Mouse (Mus musculus): Measurements from ENCODE around the gene Ier5l. TPM values are rescaled to one million over a fixed set of nuclear protein-coding genes. Genes with fewer than 3 reads are reported as not detected.

Ier5l gene
- 1 to 10 TPM; 4.8 to 7.4 TPM for total RNA-seq (2021)
- long read RNA-seq, experiment 1, transcript Ier5l-201 (1 exons, 2,683 nt), result major isoform, 8 of 8 reads
- long read RNA-seq, experiment 1, partial matches to known transcripts, result 0 of 8 reads
- long read RNA-seq, experiment 1, other reads (novel, unspliced or antisense), result 0 of 8 reads
- long read RNA-seq, experiment 2, partial matches to known transcripts, result 0 of 4 reads
- long read RNA-seq, experiment 2, other reads (novel, unspliced or antisense), result 0 of 4 reads

DNA sequence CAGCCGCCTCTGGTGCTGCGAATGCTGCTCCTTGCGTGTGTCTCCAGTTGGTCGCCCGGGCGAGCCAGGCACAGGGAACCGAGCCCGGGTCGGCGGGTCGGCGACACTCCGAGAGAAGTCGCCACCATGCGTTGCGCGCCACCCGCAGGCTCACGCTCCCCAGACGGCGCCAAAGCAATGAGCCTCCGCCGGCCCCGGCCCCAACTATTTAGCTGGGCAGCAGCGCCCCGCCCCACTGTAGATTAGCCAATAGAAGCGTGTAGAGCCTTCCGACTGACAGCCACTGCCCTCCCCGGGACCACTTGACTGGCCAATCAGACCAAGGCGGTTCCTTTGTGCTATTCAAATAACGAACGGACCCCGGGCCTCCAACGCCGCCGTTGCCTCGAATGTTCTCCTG, at the start of gene Ier5l:
Gene Ier5l (minus strand): TSS at position 181 of the 400 bp plus-strand sequence.
- DNase-seq, result peak; percentile 96

DNA sequence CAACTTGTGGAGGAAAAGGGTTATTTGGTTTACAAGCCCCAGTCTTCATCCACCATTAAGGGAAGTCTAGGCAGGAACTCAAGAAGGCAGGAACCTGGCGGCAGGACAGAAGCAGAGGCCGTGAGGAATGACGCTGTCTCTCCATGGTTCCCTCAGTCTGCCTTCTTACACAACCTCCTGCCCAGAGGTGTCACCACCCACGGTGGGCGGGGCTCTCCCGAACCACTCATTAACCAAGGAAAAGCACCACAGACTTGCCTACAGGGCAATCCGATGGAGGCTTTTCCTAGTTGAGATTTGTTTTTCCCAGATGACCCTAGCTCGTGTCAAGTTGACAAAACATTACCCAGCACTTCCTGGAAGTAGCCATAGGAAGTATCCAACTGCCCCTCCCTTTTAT, 49.7 kb upstream of the Ier5l start:
- DNase-seq, result no peak

DNA sequence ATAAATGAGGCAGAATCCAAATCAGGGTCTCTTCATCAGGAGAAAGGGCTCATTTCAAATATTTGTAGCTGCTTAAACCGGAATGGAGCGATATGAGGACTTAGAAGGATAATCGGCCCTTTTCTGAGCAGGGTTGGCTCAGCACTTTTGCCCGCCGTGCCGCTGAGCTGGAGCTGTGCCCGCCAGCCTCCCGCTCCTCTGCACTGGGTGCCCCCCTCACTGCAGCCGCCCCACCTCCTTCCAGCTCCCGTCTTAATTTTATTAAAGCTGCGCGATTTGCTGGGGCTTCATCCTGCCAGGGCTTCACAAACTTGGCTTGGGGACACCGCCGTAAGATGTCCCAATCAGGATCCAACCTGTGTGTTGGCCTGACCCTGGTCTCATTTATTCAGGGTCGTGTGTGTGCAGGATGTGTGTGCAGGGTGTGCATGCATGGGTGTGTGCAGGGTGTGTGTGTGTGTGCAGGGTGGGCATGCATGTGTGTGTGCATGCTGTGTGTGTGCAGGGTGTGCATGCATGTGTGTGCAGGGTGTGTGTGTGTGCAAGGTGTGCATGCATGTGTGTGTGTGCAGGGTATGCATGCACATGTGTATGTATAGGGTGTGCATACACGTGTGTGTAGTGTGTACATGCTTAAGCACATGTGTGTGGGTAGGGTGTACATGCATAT, 36.8 kb upstream of the Ier5l start:
- no peak for DNase-seq

DNA sequence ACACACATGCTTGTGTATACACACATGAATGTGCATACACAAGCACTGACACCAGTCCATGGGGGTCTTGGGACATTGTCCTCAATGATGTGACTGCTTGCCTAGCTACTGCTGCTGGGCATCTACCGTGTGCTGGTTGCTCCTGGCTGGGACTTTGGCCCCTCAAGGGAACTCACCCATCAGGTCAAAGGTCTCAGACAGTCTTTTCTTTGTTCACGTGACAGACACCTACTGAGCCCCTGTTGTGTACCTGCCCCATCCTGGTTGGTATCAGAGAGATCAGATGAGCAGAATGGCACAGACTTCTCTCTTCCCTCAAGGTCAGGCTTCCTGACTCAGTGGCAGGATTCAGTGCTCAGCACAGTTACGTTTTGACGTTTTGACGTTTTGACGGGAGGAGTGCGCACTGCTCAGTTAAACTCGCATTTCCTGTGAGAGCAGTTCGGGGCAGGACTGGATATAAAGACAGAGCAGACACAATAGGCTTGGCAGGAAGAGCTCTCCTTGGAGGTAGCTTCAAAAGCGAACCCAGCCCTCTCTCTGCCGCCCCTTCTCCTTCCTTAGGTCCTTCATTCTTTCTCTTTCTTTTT, 33.2 kb upstream of the Ier5l start:
- DNase-seq, result no peak

DNA sequence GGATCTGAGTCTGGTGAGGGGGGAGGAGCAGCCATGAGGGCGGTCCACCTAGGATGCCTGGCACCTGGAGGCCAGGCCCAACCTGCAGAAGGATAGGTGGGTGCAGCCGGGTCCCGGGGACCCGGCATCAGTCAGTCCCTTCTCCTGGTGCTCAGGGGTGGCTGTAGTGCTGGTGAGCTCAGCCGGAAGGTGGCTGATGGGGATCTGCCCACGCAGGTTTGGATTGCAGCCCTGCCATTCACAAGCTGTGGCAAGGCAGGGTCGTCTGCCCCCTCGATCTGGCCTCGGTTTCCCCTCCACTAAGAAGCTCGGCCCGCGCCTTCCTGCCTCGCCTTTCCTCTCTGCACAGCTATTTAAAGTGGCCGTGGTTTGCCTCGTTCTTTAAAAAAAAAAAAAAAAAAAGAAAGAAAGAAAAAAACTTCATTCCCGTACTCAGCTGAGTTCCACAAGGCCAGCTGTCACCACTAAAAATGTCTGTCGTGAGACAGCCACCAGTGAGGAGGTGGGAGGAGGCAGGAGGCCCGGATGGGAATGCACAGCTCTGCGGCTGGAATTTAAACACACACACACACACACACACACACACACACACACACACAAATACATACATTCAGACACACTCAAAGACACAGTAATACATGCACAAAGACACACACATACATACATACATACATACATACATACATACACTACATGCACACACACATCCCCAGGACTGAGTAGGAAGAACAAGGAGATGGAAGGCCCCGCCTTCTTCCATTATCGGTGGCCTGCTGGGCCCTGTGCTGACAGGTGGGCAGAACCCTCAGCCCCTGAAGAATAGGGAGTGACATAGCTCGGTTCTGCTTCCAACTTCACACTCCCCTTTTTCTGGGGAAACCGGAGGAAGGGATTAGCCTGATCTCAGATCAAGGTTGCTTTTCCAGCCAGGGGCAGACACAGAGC, 29.9 kb upstream of the Ier5l start:
- DNase-seq, result no peak

DNA sequence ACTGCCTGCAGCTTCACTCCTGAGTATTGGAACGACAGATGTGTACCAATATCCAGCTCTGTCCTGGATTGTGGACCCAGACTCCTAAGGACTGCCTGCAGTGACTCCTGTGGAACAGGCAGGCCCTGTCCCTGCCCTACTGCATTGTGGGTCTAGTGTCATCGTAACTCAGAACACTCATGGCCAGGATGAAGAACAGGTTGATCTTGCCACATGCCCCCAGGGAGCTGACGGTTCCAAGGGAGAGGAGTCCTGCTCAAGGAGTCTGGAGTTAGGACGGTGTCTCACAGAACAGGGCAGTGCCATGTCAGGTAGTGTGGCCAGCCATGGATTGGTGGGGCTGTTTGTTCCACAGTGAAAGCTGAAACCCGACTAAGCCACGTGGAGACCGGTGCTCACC, 27.7 kb upstream of the Ier5l start:
- DNase-seq, result no peak

DNA sequence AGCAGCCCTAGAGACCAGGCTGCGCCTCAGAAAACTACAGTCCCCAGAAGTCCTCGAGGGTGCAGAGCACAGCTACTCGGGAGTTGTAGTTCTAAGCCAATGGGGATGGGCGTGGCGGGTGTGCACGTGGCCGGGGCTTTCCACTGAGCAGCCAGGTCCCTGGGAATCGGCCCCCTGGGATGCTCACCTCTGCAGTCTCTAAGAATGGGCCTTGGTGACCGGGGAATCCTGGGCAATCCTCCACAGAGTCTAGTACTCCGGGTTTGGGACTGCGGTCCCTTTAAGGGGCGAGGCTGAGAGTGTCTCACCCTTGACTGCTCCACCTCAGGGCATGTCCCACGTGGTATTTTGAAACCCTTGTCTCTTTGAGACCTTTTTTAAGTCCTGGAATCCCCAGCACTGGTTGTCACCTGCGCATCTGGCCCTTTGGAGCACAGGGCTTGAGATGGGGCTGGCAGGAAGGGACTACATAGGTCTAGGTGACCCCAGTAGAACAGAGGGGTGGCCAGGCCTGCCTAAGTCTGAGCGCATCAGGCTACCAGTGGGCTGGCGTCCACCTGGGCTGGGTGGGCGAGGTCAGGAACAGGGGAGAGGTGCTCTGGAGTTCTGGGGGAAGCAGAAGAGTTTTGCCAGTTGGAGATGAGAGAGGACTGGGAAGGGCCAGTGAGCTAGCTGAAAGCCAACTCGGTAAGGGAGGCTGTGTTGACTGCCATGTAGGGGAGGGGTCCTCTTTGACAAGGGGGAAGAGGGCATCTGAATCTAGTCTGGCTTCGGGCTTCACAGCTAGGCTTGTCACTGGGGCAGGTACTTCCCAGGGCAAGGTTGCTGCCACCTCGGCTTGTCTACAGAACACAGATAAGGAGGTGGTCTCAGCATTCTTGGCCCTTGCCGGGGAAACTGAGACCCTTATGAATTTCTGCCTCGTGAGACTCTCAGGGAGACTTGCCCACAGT, 22.2 kb upstream of the Ier5l start:
- peak; percentile 51 for DNase-seq

DNA sequence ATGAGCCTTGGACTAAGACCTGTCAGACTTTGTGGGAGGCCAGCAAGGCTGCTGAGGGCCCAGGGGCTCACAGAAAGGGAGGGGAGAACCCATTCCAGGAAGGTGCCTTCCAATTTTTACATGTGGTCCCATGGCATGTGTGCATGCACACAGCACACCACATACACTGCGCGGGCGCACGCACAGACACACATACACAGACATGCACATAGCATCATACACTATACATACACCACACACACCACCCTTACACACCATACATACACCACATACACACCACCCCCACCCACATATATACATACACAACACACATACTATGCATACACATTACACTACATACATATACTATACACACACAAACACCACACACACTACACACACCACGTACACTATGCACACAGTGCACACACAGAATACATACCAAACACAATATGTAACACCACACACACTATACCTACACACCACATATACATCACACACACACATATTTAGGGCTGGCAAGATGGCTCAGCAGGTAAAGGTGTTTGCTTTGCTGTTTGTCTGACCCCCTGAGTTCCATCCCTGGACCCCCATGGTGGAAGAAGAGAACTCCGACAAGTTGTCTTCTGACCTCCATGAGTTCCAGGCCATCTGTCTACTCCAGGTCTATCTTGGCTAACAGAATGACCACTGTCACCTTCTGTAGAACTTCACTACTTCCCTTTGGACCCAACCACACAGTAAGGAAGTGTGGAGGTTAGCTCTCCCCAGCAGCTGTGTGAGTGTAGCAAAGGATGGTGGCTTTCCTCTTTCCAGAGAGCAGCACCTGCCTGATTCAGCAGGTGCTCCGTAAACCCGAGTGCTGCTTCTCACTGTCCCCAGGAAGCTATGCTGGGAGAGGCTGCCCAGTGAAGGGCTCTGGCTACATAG, 21.2 kb upstream of the Ier5l start:
- DNase-seq, result no peak

DNA sequence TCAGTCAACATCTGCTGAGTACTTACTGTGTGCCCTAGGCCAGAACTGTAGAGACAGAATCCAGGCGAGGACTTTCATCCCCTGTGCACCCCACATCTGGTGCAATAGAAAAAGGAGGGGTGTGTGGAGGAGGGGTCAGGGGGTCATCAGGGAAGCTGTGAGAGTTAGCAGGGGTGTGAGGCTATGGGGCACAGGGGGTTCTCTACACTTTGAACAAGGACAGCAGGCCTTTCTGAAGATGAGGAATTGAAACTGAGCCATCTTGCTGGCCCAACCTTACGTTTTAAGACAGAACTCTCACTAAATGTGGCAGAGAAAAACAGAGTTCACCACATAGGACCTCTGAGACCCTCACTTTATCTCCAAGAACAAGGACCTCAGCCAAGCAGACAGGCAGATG, 16.4 kb upstream of the Ier5l start:
- DNase-seq, result no peak

DNA sequence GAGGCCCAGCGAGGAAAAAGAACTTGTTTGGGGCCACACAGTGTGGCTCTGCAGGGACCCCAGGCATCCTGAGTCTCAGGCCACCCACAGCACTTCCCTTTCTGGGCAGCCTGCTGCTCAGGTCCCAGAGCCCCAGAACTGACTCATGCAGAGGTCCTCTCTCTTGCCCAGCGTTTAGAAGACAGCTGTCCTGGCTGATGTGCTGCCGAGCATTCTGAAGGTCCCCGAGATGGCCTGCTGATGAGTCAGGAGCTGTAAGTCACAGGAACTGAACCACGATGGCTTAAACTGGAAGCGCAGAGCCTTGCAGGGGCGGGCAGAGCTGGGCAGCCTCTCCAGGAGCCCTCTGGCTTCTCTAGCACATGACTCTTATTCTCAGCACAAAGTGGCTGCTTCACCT, 13.6 kb upstream of the Ier5l start:
- peak; percentile 29 for DNase-seq

DNA sequence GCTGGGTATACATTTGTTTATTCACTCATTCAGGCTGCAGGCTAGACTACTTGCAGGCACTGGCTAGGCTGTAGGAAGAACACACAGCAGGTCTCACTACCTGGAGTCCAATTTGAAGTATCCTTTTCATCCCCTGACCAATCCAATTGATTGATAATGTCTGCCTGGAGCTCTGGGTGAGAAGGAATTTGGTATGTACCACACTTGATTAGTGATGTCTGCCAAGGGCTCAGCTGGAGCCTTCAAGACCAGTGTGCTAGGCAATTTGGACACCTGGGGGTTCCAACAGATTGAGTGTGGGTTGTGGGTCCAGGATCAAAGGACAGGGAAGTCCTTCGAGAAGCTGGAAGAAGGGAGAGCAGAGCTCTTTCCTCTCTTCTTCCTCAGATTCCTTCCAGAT, 4.5 kb upstream of the Ier5l start:
- DNase-seq, result no peak

DNA sequence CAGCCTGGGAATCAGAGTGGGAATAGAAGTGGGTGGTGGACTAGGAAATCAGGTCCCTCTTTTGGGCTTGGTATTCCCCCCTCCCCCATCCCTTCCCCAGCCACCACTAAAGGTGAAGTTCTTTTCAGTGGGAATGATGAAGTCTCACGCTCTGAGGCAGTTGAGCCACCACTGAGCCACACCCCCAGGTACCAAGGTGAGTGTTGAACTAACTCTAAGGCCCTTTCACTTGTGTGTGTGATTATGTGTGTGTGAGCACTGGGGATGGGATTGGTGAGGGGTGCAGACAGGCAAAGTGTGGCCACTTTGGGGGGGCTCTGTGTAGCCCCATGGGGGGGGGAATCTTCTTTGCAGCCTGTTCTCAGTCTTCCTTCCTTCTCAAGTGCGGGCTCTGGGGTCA, 2.2 kb upstream of the Ier5l start:
- DNase-seq, result no peak

DNA sequence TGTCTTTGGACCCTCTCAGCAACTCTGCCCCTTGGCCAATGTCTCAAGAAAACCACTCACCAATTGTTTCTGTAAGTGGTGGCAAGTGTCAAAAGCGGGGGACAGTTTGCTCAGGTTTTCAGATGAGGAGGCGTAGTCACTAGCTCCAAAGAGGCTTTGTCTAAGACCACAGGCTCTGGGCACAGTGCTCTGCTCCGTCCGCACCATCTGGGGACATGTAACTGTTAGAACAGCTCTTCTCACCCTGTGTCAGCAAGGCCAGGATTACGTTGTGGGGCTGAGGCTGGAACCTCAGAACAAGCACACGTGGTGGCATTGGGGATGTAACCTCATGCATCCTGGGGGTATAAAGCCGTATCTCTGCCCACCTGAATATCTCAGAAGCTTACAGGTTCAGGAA, 1.4 kb upstream of the Ier5l start:
- no peak for DNase-seq

DNA sequence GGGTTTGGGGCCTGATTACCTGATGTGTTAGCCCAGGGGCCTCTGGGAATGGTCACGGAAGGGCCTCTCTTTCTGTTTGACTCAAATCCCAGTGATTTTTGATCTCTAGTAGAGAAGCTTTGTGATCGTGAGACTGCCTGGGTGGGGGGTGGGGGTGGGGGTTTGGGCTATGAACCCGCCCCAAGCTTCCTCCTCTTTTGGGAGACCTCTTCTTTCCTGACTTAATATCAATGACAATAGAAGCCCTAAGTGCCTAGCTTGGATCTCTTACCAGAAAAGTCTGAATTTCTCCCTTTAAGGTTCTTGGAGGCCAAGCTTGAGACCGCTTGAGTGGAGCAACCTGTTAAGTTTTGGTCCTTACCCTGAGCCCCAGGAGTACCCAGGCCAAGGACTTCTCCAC, 757 bp upstream of the Ier5l start:
- no peak for DNase-seq

DNA sequence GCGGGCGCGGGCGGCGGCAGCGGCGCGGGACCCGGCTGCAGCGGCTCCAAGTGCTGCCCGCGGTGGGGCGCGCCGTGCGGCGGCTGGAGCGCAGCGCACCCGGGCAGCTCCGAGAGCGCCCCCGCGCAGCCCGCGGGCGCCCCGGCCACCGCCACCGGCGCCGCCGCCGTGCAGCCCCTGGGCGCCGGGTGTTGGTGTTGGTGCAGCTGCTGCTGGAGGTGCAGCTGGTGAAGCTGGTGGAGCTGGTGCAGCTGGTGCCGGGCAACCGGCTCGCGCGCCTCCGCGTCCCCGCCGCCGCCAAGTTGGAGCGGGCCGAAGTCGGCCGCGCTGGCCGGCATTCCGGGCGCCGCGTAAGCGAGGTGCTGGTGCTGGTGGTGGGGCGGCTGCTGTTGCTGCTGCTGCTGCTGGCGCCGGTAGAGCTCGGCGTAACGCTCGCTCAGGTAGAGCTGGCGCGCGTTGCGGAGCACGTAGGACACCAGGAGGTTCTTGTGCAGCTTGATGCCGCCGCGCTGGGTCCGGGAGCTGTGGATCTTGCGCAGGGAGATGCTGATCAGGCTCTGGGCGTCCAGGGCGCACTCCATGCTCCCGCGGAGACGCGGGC, 488 bp downstream of the Ier5l start:
- DNase-seq, result peak; percentile 66

DNA sequence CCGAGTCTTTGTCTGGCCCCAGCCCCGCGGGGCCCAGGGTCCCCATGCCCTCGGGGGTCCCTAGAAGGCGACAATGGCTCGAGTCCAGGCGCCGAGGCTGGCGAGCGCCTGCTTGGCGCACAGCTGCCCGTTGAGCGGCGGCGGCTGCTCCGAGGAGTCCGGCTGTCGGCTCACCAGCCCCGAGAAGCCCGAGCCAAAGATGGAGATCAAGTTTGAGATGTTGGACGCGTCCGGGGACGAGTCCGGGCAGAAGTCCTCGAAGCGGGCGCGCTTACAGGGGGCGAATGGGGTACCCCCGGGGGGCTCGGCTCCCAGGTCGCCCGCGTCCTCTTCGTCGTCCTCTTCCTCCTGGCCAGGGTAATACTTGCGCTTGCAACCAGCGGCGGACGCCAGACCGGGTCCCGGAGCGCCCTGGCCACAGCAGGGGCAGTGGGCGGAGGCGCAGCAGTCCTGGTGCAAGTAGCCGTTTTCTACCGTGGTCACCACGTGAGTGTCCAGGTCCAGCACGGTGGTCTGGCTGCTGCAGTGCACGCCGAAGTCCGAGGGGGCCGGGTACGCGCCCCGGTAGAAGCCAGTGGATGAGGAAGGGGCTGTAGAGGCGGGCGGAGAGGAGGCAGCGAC, 1.2 kb downstream of the Ier5l start:
- DNase-seq, result peak; percentile 66

DNA sequence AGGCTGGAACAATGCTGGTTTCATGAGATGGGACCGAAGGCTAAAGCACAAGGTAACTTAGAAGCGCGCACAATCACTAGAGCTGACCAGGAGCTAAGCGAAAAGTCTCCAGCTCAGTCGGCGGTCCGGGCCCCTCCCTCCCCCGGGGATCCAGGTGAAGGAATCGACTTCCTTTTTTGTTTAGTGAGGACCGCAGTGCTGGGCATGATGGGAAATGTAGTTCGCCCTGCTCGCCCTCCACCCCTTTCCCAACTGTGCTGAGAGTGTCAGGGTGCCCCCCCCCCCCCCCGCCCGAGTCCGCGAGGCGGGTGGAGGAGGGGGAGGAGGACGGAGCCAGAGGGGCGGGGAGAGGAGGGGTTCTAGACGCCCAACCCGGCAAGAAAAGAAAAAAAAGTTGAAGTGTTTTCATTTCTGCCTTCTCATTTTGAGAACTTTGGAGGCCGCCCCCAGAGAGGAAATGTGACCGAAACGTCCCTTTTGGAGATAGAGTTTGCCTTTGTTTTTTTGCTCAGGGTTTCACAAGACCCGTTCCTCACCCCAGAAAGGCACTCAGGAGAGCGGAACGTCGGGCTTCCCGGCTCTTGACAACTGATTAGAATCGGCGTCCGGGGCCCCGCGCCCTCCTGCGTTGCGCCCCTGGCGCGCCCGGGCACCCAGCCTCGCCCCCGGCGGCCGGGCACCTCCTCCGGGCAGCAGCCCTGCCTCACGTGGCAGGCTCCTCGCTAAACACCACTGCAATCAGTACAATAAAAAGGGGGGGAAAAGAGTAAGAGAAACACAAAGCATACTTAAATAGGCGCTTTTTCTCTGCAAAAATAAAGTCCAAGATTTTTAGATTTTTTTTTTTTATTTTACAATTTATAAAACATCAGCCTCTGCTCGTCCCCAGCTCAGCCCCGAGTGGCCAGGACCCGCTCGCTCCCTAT, 2.0 kb downstream of the Ier5l start:
- peak; percentile 71 for DNase-seq

DNA sequence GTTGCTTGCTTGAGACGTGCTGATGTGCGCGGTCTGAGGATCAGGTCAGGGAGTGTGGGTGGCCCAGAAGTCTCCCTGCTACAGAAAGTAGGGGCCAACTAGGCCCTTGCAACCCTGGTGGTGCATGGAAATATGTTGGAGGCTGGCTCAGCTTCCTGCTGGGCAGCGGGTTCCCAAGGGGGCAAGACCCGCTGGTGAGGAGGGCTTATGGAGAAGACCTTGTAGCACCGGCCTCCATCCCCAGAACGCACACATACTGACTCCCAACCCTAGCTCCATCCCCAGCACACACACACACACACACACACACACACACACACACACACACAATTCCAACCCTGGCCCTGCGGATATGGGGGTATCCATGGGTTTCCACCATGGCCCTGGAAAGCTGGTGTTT, 3.0 kb downstream of the Ier5l start:
- no peak for DNase-seq

All from gastrocnemius, postnatal 10 days (tissue).